Comparison of ENCODE assay signal across 23 mouse cellular contexts in the genomic region with DNA sequence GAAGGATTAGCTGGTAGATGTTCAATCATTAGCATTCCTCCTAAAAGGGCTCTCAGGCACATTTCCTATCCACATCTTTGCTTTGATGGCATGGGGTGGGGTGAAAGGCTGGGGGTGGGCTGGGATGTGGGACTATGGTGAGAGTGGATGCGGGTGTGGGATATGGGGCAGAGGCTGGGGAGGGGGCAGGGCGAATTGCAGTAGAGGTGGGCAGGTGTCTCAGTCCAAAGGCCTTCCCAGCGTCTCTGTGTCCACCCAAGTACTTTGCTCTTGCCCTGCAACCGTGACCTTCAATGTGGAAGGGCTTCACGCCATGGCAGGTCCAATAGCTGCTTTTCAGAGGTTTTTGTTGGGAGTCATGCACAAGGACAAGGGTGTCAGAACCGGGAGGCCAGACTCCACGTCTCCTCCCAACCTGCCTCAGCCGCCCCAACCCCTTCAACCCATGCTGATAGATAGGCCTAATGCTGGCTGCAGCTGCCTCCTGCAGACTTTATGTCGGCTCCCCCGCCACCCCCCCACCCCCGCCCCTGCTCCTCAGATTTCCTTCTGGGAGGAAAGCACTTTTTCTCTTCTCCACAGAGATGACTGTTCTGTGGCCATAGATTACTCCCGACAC.
DNase-seq lines count a peak whose midpoint lies in the region; ATAC-seq and TF ChIP-seq lines count a peak whose summit lies in the region.
"Had no signal": no experiment of that assay in that cellular context is flagged by ENCODE, and none has a peak within 500 bp of the region (broad histone marks: within the 10 kb centered on the region; RNA-seq: fewer than 3 reads in every experiment).

No protein-coding gene starts in this region.

- 75% methylated on average over 12 of the region's 12 CpGs for WGBS in embryonic facial prominence, embryonic 13.5 days
- WGBS in embryonic facial prominence, embryonic 10.5 days = 81% methylated on average over 12 of the region's 12 CpGs
- 58% methylated on average over 12 of the region's 12 CpGs for WGBS in heart, embryonic 10.5 days
- 40% methylated on average over 12 of the region's 12 CpGs for WGBS in kidney, embryonic 15.5 days
- 30% methylated on average over 12 of the region's 12 CpGs for WGBS in kidney, postnatal 0 days

- H3K4me3 ChIP-seq in embryonic facial prominence, embryonic 13.5 days = no peak overlapping the region
- H3K4me3 ChIP-seq in embryonic facial prominence, embryonic 10.5 days = no peak overlapping the region
- H3K4me3 ChIP-seq in heart, embryonic 10.5 days = no peak overlapping the region
- H3K4me3 ChIP-seq in kidney, embryonic 15.5 days (replicated peaks) = no peak overlapping the region
- H3K4me3 ChIP-seq in kidney, postnatal 0 days (replicated peaks; ENCODE audit: low read depth, low read length) = no peak overlapping the region
- H3K4me3 ChIP-seq: forebrain, embryonic 13.5 days; forebrain, embryonic 15.5 days had no signal

- no peak for TF ChIP-seq CTCF in kidney, postnatal 0 days (IDR thresholded peaks at IDR 0.05; ENCODE audit: low read depth)

- no peaks in the 10 kb centered on the region for H3K36me3 ChIP-seq in embryonic facial prominence, embryonic 13.5 days
- no peaks in the 10 kb centered on the region for H3K36me3 ChIP-seq in embryonic facial prominence, embryonic 10.5 days (replicated peaks)
- H3K36me3 ChIP-seq in heart, embryonic 10.5 days = no peaks in the 10 kb centered on the region
- H3K36me3 ChIP-seq in kidney, embryonic 15.5 days = no peaks in the 10 kb centered on the region
- H3K36me3 ChIP-seq in kidney, postnatal 0 days (ENCODE audit: insufficient read depth, low read length) = no peaks in the 10 kb centered on the region
- H3K36me3 ChIP-seq: forebrain, embryonic 15.5 days; G1E had no signal

- H3K9me3 ChIP-seq in embryonic facial prominence, embryonic 13.5 days = no peaks in the 10 kb centered on the region
- H3K9me3 ChIP-seq in embryonic facial prominence, embryonic 10.5 days = no peaks in the 10 kb centered on the region
- H3K9me3 ChIP-seq in heart, embryonic 10.5 days = no peaks in the 10 kb centered on the region
- no peaks in the 10 kb centered on the region for H3K9me3 ChIP-seq in kidney, embryonic 15.5 days (replicated peaks)
- no peaks in the 10 kb centered on the region for H3K9me3 ChIP-seq in kidney, postnatal 0 days (replicated peaks; ENCODE audit: low read length)
- H3K9me3 ChIP-seq: forebrain, embryonic 13.5 days; forebrain, embryonic 15.5 days had no signal

- no peak overlapping the region for H3K4me2 ChIP-seq in embryonic facial prominence, embryonic 13.5 days
- H3K4me2 ChIP-seq in kidney, embryonic 15.5 days = no peak overlapping the region
- H3K4me2 ChIP-seq in kidney, postnatal 0 days (ENCODE audit: low read length) = no peak overlapping the region
- H3K4me2 ChIP-seq: forebrain, embryonic 13.5 days; forebrain, embryonic 15.5 days had no signal

- no peak for DNase-seq in embryonic facial prominence, embryonic 10.5 days (ENCODE audit: low spot score)
- peak; percentile 56 for DNase-seq in heart, embryonic 10.5 days (ENCODE audit: low spot score)
- DNase-seq in heart, postnatal 4 days = no peak
- no peak for DNase-seq in kidney, adult 9 months
- DNase-seq in kidney, postnatal 0 days (ENCODE audit: low spot score) = peak; percentile 55
- no peak for DNase-seq in kidney, postnatal 10 days
- DNase-seq: adrenal gland, adult 8-10 months; adrenal gland, postnatal 14 days; adrenal gland, postnatal 36 days; B cell, adult 2 months; cerebellum, adult 11-12 months; cerebellum, adult 2 months; cerebellum, adult 9-10 months; cerebellum, postnatal 10 days; cerebellum, postnatal 25 days had no signal

- ATAC-seq in embryonic facial prominence, embryonic 13.5 days (ENCODE audit: insufficient number of reproducible peaks, insufficient read depth, low FRiP score, low TSS enrichment, low read depth) = 0 out of 2 replicates have a peak, but pooled peaks have one; percentile 40
- ATAC-seq in kidney, embryonic 15.5 days (replicated peaks; ENCODE audit: low FRiP score) = peak; percentile 84
- peak; percentile 31 for ATAC-seq in kidney, postnatal 0 days (replicated peaks; ENCODE audit: low FRiP score, low read depth)
- ATAC-seq: activated CD4-positive, CD25-positive, alpha-beta regulatory T cell, adult 4 months; CD4-positive, CD25-positive, alpha-beta regulatory T cell, adult 4 months; forebrain, embryonic 13.5 days; forebrain, embryonic 15.5 days; Patski had no signal

- H3K9ac ChIP-seq in embryonic facial prominence, embryonic 13.5 days = no peak overlapping the region
- no peak overlapping the region for H3K9ac ChIP-seq in kidney, embryonic 15.5 days
- H3K9ac ChIP-seq in kidney, postnatal 0 days (ENCODE audit: low read depth, low read length) = no peak overlapping the region
- H3K9ac ChIP-seq: forebrain, embryonic 13.5 days; forebrain, embryonic 15.5 days had no signal

- H3K27ac ChIP-seq in embryonic facial prominence, embryonic 13.5 days = no peak overlapping the region
- H3K27ac ChIP-seq in embryonic facial prominence, embryonic 10.5 days (replicated peaks) = no peak overlapping the region
- no peak overlapping the region for H3K27ac ChIP-seq in heart, embryonic 10.5 days
- H3K27ac ChIP-seq in kidney, embryonic 15.5 days = 0 out of 2 replicates have a peak overlapping the region, but pooled peaks have one; percentile 18
- H3K27ac ChIP-seq in kidney, postnatal 0 days = no peak overlapping the region
- H3K27ac ChIP-seq: forebrain, embryonic 13.5 days; forebrain, embryonic 15.5 days had no signal

- H3K27me3 ChIP-seq in embryonic facial prominence, embryonic 13.5 days = no peaks in the 10 kb centered on the region
- peaks cover 8% of the 10 kb centered on the region; the same call in 1 of the 2 replicates for H3K27me3 ChIP-seq in embryonic facial prominence, embryonic 10.5 days (replicated peaks; ENCODE audit: low read depth, poor library complexity, severe bottlenecking)
- H3K27me3 ChIP-seq in heart, embryonic 10.5 days (ENCODE audit: insufficient read depth, poor library complexity, severe bottlenecking) = no peaks in the 10 kb centered on the region
- no peaks in the 10 kb centered on the region for H3K27me3 ChIP-seq in kidney, embryonic 15.5 days
- H3K27me3 ChIP-seq in kidney, postnatal 0 days (ENCODE audit: insufficient read depth, low read length) = no peaks in the 10 kb centered on the region
- H3K27me3 ChIP-seq: forebrain, embryonic 13.5 days; forebrain, embryonic 15.5 days; Patski had no signal

- peaks cover 4% of the 10 kb centered on the region for H3K4me1 ChIP-seq in embryonic facial prominence, embryonic 13.5 days
- H3K4me1 ChIP-seq in embryonic facial prominence, embryonic 10.5 days = peaks cover 5% of the 10 kb centered on the region
- H3K4me1 ChIP-seq in heart, embryonic 10.5 days = peaks cover 11% of the 10 kb centered on the region
- H3K4me1 ChIP-seq in kidney, embryonic 15.5 days = peaks cover 9% of the 10 kb centered on the region
- 0 out of 2 replicates have a peak, but pooled peaks cover 2% of the 10 kb centered on the region for H3K4me1 ChIP-seq in kidney, postnatal 0 days (replicated peaks; ENCODE audit: insufficient read depth, low read length)

Comparison
In these comparisons a context has a peak if more than half of its experiments do, and no peak if none do; other contexts are left out.
1. DNase-seq: peak in heart, embryonic 10.5 days (single experiment) and kidney, postnatal 0 days (single experiment); none in embryonic facial prominence, embryonic 10.5 days (single experiment), heart, postnatal 4 days (single experiment), kidney, adult 9 months (single experiment) and kidney, postnatal 10 days (single experiment).
2. ATAC-seq: peak in every context shown above with its lines; median percentile 84 in kidney, embryonic 15.5 days; 40 in embryonic facial prominence, embryonic 13.5 days; 31 in kidney, postnatal 0 days.